Mouse (Mus musculus): ENCODE measurements at regions not wholly inside any gene's neighbourhood (a gene's known extent, or its start where the extent isn't known, plus 50 kb on each side); places are given as distances from the start of the nearest gene placed in this dataset.

DNA sequence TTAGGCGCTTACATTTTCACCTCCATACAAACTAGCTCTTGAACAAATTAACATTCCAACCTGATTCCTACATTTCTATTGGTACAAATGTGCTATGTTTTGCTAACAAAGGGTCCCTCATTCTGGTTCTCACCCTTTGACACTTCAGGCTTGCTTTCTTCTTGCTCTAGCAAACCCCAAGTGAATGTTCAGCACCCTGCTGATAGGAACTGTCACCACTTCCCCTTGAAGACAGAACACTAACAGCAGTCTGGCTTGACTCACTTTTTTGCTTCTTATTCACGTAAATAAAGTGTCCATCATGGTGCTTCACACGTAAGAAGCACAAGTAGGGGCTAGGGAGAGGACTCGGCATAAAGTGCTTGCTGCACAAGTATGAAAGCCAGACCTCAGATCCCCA, 180.0 kb upstream of the Rgma start:
- no peak for DNase-seq (ENCODE audit: inconsistent ontology term)

DNA sequence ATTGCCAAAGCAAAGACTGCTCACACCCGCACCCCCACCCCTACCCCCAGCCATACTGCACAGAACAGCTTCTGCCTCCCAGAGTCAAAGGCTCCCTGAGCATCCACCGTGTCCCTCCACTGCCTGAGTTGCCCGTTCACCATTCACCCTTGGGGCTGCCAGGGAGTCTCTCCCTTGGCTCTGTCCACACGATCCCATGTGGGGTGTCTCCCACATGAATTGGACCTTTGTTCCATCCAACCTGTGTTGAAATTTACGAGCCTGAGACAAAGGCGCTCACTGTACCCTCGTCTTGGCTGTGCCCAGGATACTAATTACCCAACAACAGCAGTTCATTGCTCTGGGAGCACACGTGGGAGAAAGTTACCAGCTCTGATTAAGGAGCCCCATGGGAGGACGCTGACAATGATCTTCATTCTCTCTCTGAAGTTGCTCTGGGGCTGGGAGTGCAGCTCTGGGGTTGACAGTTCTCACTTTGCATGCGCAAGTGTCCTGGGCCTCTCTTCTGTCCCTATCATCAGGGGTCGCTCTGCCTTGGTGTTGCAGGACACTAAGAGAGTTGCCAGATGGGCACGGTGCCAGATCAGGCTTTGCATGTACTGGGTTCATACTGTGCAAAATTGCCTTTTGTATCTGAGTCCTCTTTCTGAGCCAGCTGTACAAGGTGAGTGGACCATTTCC, 178.3 kb upstream of the Rgma start:
- DNase-seq (ENCODE audit: inconsistent ontology term): peak; percentile 76

DNA sequence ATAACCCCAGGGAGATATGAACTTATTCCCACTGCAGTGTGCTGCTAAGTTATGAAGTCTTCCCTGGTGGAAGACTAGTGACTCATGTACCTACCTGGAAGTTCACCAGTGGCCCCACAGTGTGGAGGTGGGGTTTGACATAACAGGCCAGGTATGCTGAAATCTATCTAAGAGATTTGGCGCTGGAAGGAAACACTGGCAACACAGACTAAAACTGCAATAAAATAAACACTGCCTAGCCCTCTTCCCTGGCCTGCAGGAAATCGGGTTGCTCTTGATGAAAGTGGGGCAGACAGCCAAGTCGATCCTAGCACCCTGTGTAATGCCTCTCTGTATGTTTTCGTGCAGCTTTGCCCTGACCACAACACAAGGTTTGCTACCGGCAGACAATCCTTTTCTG, 177.2 kb upstream of the Rgma start:
- no peak for DNase-seq (ENCODE audit: inconsistent ontology term)

DNA sequence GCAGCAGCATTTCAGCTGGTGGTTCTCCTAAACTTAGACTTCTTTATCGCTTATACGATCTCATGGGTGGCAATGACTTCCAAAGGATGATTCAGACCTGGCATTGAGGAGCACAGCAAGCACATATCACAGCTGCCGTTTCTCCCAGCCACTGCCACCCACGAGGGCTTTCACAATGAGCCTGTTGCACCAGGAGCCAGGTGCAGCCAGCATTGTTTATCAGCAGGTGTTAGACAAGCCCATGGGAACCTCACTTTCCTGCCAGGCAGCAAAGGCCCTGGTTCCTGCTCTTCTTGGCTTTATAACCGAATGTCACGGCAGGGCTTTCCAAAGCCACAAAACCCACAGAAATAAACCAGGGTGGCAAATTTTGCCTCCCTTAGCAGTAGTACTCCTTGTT, 175.3 kb upstream of the Rgma start:
- DNase-seq (ENCODE audit: inconsistent ontology term): no peak

DNA sequence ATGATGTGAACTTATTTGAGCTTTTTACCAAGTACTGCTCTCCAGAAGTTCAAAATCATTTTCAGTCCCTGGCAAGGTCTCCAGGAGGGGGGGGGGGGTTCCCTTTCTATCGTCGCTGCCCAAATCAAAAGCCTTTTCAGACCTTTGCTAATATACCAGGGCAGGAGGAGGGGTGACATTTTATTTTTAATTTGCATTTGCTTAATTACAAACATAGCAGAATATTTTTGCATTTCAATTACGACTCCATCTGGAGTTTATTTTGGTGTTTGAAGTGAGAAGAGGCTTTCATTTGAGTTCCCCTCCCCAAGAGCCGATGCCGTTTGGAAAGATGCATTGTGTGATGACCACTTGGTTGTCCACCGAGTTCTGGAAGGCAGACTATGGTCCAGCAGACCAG, 174.0 kb upstream of the Rgma start:
- no peak for DNase-seq (ENCODE audit: inconsistent ontology term)

DNA sequence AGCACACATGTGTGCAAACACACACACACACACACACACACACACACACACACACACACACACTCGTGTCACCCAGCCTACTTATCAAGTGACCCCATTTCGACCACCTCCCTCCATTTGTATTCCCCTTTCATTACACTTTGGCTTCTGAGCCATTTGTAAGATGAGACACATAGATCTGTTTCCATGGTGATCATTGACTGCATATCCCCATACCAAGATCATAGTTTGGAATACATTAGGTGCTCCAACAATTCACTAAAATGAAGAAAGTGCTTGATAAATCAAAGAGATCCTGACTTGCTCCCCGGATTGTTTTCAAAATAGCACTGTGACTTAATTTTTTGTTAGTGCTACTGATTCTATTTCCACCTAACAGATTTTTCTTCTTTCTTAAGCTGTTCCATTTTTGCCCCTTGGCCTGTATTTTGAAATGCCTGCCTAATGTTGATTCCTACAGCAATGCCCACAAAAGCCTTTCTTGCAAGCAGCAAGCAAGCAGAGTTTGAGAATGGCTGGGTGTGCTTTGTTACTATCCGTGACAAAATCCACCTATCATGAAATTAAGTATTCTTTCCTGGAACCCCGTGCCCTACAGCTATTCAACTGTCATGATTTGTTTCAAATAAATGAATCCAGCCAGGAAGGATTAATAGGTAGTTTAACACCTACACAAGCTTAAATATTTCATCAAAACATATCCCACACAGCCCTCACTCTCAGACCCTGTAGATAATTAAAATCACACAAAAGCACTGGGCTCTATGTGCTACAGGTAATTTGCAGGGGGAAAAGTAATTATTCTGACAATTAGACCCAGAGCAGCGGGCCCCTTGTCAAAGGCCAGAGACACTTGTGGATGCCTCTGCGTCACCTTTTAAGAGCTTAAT, 168.1 kb upstream of the Rgma start:
- no peak for DNase-seq (ENCODE audit: inconsistent ontology term)

DNA sequence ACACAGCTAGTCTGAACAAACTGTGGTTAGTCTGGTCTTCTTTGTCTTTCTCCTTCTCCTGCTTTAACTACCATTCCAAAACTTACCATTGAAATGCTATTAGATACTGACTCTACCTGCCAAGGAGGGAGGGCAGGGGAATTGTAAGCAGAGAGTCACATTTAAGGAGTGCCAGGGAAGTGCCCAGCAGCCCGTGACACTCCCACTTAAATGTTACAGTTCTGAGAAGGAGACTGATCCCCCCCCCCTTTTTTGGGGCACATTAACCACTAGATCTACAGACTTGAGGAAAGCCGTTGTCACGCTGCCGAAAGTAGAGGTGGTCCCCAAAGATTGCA, 166.9 kb upstream of the Rgma start:
- DNase-seq (ENCODE audit: inconsistent ontology term): no peak

DNA sequence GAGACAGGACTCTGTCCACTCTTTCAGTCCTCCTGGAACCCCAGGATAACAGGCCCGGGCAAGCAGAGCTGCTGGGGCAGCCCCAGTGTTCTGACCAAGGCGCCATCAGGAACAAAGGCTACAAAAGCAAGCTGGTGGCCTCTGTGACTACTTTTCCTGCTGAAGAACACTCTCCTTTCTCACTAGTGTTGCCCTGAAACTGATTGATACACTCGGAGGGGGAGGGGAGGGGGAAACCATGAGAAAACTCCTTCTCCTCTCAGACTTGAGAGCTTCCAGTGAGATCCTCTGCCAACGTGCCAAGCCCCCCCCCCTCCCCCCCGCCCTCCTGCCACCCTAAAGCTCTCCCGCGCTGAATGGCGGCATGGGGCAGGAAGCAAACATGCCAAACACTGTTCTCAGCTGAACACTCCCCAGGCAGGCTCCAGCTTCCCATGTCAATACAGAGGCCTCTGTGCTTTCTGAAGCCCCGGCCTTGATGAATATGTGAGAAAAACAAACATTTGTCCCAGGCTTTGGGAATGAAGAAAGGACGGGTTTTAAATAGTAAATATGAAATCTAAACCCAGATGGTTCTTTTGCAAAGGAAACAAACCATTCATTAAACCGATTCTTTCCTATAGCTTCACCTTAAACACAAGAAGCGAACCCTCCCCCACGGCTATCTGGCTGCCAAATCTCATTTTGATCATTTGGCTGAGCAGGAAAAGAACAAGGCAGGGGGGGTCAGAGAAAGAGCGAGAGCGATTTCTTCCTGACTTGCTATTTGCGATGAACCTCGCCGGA, 166.3 kb upstream of the Rgma start:
- peak; percentile 49 for DNase-seq (ENCODE audit: inconsistent ontology term)

DNA sequence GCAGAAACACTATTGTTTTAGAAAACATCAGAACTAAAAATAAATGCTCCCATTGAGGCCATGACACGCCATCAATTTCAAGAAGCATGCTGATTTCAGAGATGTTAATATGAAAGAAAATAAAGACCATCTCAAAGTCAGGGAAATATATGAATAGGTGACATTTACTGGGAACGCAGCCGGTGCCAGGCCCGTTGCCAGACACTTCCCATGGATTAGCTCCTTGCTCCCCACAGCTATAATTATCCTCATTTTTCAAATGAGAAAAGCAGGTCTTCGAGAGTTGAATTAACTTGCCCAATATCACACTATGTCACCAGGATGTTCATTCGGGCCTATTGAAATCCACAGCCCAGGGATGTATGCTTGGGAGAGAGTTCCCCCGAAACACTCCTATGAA, 165.2 kb upstream of the Rgma start:
- DNase-seq (ENCODE audit: inconsistent ontology term): no peak

DNA sequence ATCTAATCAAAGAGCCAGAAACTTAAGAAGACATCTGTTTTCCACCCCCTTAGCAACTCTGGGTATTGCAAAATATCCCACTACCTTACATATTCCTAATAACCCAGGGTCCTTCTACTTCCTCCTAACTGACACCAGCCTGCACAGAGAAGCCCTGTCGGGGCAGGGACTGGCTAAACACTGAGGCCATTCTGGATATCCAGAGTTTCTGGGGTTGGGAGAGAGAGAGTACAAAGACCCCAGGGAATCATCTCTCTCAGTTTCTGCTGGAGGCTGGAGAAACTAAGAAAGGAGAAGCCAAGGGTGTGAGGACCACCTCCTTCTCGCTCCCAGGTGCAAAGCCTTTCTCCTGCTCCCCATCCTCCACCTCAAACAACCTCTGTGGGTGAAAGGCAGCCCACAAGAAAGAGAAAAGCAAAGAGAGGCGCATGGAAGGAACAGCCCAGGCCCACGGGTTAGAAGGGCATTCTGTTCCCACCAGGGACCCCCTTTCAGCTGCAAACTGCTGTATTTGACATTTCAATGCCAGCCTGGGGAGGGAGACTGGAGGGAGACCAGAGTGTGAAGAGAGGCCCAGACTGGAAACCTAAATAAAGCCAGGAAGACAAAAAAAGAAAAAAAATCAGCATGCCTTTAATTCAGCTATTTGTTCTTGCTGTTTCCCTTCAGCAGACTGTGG, 152.9 kb upstream of the Rgma start:
- DNase-seq (ENCODE audit: inconsistent ontology term): no peak

DNA sequence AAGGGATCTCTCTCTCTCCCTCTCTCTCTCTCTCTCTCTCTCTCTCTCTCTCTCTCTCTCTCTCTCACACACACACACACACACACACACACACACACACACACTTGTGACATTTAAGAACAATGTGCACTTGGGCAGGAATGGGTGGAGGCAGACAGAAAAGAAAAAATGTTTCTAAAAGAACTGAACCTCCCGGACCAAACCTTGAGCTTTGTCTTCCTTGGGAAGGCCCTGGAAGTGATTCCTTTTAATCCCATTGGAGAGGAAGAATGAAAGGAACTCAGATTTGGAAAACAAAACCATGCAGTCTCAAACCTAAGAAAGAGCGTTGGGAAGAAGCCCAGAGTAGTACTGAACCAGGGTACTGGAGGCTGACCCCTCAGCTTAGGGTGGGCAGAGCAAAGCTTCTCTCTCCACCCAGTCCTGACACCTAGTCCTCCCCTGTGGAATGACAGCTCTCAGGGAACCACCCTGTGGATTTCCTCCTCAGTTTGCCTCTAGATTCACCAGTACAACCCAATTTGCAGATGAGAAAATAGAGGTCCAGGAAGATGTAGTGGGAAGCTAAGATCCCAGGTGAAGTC, 152.3 kb upstream of the Rgma start:
- no peak for DNase-seq (ENCODE audit: inconsistent ontology term)

DNA sequence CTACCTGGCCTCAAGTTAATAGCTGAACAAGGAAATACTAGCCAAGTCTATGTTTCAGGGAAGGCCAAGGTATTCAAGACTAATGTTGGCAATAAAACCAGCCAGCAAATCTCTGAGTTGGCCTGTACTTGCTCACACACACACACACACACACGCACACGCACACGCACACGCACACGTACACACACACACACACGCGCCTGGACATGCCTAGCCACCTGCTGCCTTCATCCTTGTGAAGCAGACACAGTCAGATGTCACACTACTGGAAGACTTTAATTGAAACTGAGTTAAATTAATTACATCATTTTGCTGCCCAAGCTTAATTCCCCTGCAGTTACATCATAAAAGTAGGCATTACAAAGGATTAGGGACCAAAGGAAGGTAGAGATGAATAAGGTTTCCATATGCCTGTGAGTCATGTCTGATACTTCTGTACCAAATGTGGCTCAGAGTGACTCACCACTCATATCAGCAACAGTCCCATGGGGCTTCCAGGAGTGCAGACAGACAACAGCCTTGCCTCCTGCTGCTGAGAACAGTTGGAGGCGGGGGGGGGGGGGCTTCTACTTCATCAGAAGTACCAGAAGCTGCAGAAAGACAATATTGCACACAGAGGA, 141.7 kb upstream of the Rgma start:
- peak; percentile 74 for DNase-seq (ENCODE audit: inconsistent ontology term)

DNA sequence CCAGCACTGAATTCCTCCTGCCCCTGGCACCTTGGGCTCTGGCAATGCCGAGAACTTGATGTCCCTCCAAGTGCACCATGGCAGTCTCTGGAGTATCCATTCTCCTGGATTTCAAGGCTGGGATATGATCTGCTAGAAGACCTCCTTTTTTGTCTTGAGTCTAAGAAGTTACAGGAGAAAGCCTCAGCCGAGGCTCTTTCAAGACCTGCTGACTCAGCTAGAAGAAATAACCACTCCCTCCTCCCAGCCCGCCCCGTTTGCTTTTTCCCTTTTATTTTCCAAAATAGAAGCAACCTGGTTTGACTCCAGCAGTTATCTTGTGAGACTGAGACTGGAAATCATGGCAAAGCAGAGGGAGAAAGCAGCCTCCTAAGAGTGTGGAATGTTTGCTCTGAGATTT, 136.8 kb upstream of the Rgma start:
- no peak for DNase-seq (ENCODE audit: inconsistent ontology term)

DNA sequence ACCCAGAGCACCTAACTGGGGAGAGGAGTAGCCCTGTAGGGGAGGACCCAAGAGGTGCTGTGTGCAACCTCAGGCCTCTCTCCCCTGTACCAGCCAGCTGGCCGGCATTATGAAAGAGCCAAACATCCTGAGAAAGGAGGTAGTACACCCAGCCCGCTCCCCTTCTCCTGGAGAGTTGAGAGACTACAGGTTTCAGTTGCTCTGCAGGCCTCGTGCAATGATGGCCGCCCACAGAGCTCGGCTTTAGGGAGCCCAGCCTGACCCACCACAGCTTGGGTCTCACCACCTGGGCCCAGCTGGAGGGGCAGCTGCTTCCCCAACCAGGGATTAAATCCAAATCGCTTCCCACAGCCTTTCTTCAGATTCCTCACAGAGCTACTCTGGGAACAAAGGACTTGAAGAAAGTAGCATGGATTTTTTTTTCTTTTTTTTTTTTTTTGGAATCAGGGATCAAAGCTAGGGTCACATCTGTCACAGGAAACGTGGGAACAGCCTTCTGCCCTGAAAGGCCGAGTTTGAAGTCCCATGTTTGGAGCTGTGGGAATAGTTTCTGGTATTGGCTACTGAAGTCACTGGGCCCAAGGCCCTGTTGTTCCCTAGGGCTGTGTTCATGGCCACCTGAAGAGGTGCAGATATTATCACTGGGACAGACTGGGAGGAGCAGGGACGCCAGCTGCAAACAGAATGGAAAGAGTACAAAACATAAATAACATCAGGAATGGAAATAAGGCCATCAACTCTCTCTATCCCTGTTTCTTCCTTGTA, 131.5 kb upstream of the Rgma start:
- no peak for DNase-seq (ENCODE audit: inconsistent ontology term)

DNA sequence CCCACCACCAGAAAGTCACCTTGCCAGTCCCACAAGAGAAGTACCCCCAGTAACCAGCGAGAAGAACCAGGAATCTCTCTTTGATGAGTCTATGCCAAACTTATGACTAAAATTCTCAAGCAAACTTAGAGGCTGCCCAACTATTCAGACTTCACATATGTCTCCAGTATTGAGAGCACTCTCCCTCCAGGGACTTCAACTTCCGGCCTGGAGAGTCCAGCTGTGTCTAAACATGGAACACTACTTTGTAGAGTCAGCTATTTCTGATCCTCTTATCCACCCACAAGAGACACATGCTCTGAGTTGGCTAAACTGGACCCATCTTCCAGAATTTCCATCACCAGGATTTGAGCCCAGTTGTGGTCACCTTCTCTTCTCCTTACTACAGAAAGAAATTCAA, 129.9 kb upstream of the Rgma start:
- no peak for DNase-seq (ENCODE audit: inconsistent ontology term)

DNA sequence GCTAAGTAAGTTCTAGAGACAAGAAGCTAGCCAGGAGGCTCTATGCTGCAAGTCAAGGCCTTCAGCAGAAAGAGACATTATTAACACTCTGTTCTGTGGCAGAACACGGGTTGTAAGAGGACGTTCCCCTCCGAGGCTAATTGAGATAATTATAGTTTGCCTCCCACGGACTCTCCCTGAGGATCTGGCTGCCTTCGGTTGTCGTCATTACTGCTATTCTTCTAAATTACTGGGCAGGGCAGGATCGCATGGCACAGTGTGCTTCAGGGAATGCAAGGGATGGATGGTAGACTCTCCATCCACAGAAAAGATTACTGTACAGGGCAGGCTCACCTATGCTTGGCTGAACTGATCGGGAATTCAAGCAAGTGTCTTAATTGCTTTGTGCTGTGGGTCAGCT, 124.7 kb upstream of the Rgma start:
- peak; percentile 43 for DNase-seq (ENCODE audit: inconsistent ontology term)

DNA sequence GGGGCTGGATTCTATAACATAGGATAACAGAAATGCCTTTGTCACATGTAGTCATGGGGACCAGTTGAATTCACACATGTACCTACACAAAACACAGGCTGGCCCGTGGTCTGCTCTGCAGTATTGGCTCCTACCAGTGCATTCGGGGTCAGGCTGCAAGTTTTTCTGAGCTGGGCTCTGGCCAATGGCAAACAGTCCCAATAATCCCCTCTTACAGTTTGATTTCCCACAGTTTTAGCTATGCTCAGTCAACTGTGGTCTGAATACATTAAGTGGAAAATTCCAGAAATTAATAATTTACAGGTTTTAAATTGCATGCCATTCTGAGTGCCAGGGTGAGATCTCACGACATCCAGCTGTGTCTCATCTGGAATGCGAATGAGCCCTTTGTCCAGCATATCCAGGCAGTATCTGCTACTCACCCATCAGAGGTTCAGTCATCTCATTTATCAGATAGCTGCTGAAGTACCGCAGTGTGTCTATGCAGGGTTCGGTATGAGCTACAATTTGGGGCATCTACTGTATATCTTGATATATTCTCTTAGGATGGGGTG, 124.0 kb upstream of the Rgma start:
- DNase-seq (ENCODE audit: inconsistent ontology term): no peak

DNA sequence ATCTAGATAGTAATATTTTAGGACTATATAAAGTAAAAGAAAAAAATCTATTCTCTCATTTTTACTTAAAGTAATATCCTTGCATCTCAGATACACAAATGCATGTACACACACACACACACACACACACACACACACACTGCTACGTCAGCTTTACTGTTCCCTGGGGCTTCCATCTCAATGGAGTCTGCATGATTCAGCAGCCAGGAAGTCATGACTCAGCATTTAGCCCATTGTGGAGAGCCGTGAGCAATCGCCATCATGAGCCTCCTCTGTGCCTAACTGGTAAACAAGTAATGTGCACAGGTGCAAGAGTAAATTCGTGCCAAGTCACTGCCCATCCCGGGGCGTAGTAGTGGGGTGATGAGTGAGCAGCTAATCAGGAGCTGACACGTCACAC, 120.3 kb upstream of the Rgma start:
- DNase-seq (ENCODE audit: inconsistent ontology term): peak; percentile 36

DNA sequence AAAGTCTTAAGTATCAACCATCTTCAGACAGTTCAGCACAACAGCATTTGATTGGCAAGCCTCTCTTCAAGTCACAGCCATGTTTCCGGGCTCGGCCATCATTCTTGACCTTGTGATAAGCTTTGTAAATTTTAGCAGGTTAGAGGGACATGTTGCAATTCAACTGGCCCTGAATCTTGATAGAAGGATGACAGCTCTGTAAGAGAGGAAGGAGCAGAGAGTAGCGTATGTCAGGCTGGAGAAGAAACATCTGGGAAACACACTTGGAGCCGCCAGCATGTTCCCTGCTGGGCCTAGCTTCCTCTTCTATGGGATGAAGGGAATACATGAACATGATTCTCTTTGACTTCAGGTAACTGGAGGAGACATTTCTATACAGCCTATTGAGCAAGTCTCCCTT, 115.2 kb upstream of the Rgma start:
- DNase-seq (ENCODE audit: inconsistent ontology term): no peak

DNA sequence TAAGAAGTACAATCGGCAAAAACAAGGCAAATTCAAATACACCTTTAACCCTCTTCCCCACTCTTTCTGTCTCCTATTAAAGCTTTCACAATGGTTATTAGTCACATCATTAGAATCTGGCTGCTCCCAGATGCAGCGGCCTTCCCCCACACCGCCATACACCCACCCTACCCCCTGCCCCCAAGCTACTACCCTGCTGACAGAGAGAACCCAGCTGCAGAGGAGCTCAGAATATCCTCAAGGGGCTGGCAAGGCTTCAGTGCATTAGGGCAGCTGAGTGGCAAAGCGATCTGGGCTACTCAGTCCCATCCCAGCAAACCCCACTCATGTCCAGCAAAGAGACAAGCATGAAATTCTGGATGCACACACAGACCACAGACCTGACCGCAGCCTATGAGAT, 113.6 kb upstream of the Rgma start:
- no peak for DNase-seq (ENCODE audit: inconsistent ontology term)

Data from Muller cell, postnatal 12 days (primary cell).